Mouse (Mus musculus) CH12.LX (cell line): Measurements from ENCODE around the gene Tnfaip8l1.

ENCODE experiments used
- CTCF ChIP-seq, 2 experiments: IDR thresholded peaks in 1 of 2; conservative IDR thresholded peaks in 1 of 2; 2 replicates each; pipeline ENCODE4 v1.5.1; 2011 to 2012; ENCODE audit warnings: low read depth in 2 of 2, low read length in 2 of 2, improper control_type of control experiment in 1 of 2, inconsistent platforms in 1 of 2, mild to moderate bottlenecking in 1 of 2, moderate library complexity in 1 of 2
- POLR2A ChIP-seq: IDR thresholded peaks from 2 replicates; pipeline ENCODE4 v1.6.1; 2011; ENCODE audit warnings: low read depth, mild to moderate bottlenecking, improper control_type of control experiment, low read length
- POLR2AphosphoS2 ChIP-seq: IDR thresholded peaks from 2 replicates; pipeline ENCODE4 v1.6.1; 2011; ENCODE audit warnings: low read depth, low read length, improper control_type of control experiment
- USF2 ChIP-seq: conservative IDR thresholded peaks from 2 replicates; pipeline ENCODE4 v1.6.1; 2011; ENCODE audit warnings: low read depth, low read length, improper control_type of control experiment

GRCm38 (mm10) chr17:56144546-56144945, 17.7 kb upstream of the Tnfaip8l1 start:
- TF ChIP-seq CTCF (conservative IDR thresholded peaks at IDR 0.05 in 1 of 2, IDR thresholded peaks at IDR 0.05 in 1 of 2; ENCODE audit: low read depth in 2 of 2, low read length in 2 of 2) (no peak), POLR2A (no peak), USF2 (no peak), POLR2AphosphoS2 (no peak)
